Mouse (Mus musculus) hindbrain, embryonic 16.5 days (tissue): ENCODE measurements around the gene Gls. TPM values are rescaled to one million over a fixed set of nuclear protein-coding genes. Genes with fewer than 3 reads are reported as not detected.

Experiments
- ATAC-seq: fragments of 200-750 bp; cut with Nextera tagmentation; 2 replicates; pipeline ENCODE4 v1.8.0; 2017; ENCODE audit warnings: moderate TSS enrichment, moderate library complexity
- H3K27ac ChIP-seq: fragments of 300-500 bp; sonication (generic); 2 replicates; pipeline ENCODE4 v1.5.1; 2014; ENCODE audit warnings: low read depth, mild to moderate bottlenecking, control low read depth, low read length, moderate library complexity
- H3K27me3 ChIP-seq: fragments of 300-500 bp; sonication (generic); replicated peaks from 2 replicates; pipeline ENCODE4 v1.6.1; 2014; ENCODE audit warnings: low read length; ENCODE audit not compliant: control insufficient read depth, insufficient read depth
- H3K36me3 ChIP-seq: fragments of 300-500 bp; sonication (generic); 2 replicates; pipeline ENCODE4 v1.6.1; 2014; ENCODE audit warnings: mild to moderate bottlenecking, low read length, moderate library complexity, mixed read lengths; ENCODE audit not compliant: control insufficient read depth, insufficient read depth
- H3K4me1 ChIP-seq: fragments of 300-500 bp; sonication (generic); 2 replicates; pipeline ENCODE4 v1.6.1; 2014; ENCODE audit warnings: low read depth, low read length; ENCODE audit not compliant: control insufficient read depth, insufficient read depth
- H3K4me2 ChIP-seq: fragments of 300-500 bp; sonication (generic); 2 replicates; pipeline ENCODE4 v1.6.1; 2014; ENCODE audit warnings: mild to moderate bottlenecking, low read length, control low read depth, moderate library complexity
- H3K4me3 ChIP-seq: fragments of 300-500 bp; sonication (generic); 2 replicates; pipeline ENCODE4 v1.5.1; 2014; ENCODE audit warnings: mild to moderate bottlenecking, low read length, control low read depth, moderate library complexity
- H3K9ac ChIP-seq: fragments of 300-500 bp; sonication (generic); 2 replicates; pipeline ENCODE4 v1.6.1; 2014; ENCODE audit warnings: low read depth, mild to moderate bottlenecking, control low read depth, low read length, moderate library complexity
- H3K9me3 ChIP-seq: fragments of 300-500 bp; sonication (generic); 2 replicates; pipeline ENCODE4 v1.6.1; 2014; ENCODE audit warnings: mild to moderate bottlenecking, low read length, moderate library complexity; ENCODE audit not compliant: control insufficient read depth
- WGBS: fragments of 180-500 bp; shearing (Covaris S2); extraction: QIAGEN DNeasy Blood & Tissue Kit; methylation state at CpG from one replicate; pipeline ENCODE4 v1.1.7; 2014; 5-methylcytosine and 5-hydroxymethylcytosine counted together
- polyA plus RNA-seq: library from polyadenylated mRNA; unstranded; fragments of >200 nt; fragmentation: Nextera tagmentation; extraction: Ambion mirVana; gene quantifications from 2 replicates; pipeline ENCODE4 v1.2.1, GENCODE M21; 2015

Gls gene
- polyA plus RNA-seq, 1 experiment from 2014 or later: 27.0 TPM

DNA sequence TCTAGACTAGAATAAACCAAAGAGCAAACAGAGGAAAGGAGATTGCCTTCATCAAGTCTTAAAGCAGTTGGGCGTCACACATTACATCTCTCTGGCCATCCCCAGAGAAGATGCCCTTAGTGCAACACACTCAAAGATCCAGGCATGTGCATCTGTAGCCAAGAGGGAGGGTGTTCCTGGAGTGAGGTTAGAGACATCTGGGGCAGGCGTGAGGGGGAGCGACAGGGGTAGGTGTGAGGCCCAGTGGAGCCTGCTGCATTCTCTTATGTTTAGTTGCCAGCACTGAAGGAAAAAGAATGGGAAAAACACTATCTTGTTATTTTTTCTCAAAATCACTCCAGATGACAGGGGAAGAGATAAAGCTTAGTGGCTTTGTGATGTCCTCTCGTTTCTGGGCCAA is 89.8 kb downstream of the Gls start:
- ATAC-seq: no peak
- no peaks in the 10 kb centered on the region for H3K9me3 ChIP-seq

GRCm38 (mm10) chr1:52142117-52142516 is 90.9 kb downstream of the Gls start:
- no peak for ATAC-seq
- no peaks in the 10 kb centered on the region for H3K4me1 ChIP-seq
- WGBS: 76% methylated on average over 4 of the region's 4 CpGs

More for the DNA sequence above, 89.8 kb downstream of the Gls start:
- WGBS: 84% methylated on average over 4 of the region's 4 CpGs
- no peaks in the 10 kb centered on the region for H3K27me3 ChIP-seq
- no peaks in the 10 kb centered on the region for H3K4me1 ChIP-seq
- no peak overlapping the region for H3K27ac ChIP-seq
- H3K9ac ChIP-seq: no peak overlapping the region
- no peak overlapping the region for H3K4me3 ChIP-seq
- no peak overlapping the region for H3K4me2 ChIP-seq
- no peaks in the 10 kb centered on the region for H3K36me3 ChIP-seq

DNA sequence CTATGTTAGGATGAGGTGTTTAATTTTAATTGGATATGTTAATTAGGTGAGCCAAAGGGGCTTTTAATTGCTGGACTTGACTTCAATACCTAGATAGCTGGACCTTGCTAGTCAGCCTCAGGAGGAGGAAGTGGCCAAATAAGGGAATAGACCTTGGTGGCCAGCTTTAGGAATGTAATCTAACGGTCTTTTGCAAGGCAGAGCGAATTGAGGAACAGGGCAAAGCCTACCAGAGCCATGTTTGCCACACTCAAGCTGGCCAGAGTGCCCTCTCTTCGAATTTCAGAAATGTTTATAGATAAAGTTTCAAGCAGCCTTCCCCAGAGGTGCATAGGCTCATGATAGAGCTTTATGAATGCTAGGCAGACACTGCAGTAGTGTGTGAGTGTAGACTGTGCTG is 91.5 kb downstream of the Gls start:
- Histone ChIP-seq H3K36me3 (no peaks in the 10 kb centered on the region), H3K27ac (no peak overlapping the region), H3K27me3 (no peaks in the 10 kb centered on the region), H3K4me2 (no peak overlapping the region), H3K9ac (no peak overlapping the region), H3K4me3 (no peak overlapping the region), H3K9me3 (no peaks in the 10 kb centered on the region), H3K4me1 (no peaks in the 10 kb centered on the region)
- WGBS: 77% methylated on average over 3 of the region's 3 CpGs
- no peak for ATAC-seq

More at GRCm38 (mm10) chr1:52142117-52142516, 90.9 kb downstream of the Gls start:
- H3K9me3 ChIP-seq: no peaks in the 10 kb centered on the region
- H3K27ac ChIP-seq: no peak overlapping the region
- H3K27me3 ChIP-seq: no peaks in the 10 kb centered on the region
- H3K9ac ChIP-seq: no peak overlapping the region
- no peak overlapping the region for H3K4me3 ChIP-seq
- no peaks in the 10 kb centered on the region for H3K36me3 ChIP-seq
- no peak overlapping the region for H3K4me2 ChIP-seq

GRCm38 (mm10) chr1:52140534-52140933 is 92.5 kb downstream of the Gls start:
- no peak for ATAC-seq
- 80% methylated on average over 9 of the region's 9 CpGs for WGBS

GRCm38 (mm10) chr1:52137292-52137691 is 95.7 kb downstream of the Gls start:
- Histone ChIP-seq H3K4me3 (no peak overlapping the region), H3K9me3 (no peaks in the 10 kb centered on the region), H3K9ac (no peak overlapping the region), H3K4me1 (no peaks in the 10 kb centered on the region), H3K36me3 (no peaks in the 10 kb centered on the region), H3K27ac (no peak overlapping the region), H3K4me2 (no peak overlapping the region), H3K27me3 (no peaks in the 10 kb centered on the region)
- 50% methylated on average over 16 of the region's 16 CpGs for WGBS
- ATAC-seq: 0 out of 2 replicates have a peak, but pooled peaks have one; percentile 13

More at GRCm38 (mm10) chr1:52140534-52140933, 92.5 kb downstream of the Gls start:
- Histone ChIP-seq H3K27me3 (no peaks in the 10 kb centered on the region), H3K27ac (no peak overlapping the region), H3K9ac (no peak overlapping the region), H3K36me3 (no peaks in the 10 kb centered on the region), H3K4me3 (no peak overlapping the region), H3K4me1 (no peaks in the 10 kb centered on the region), H3K4me2 (no peak overlapping the region), H3K9me3 (no peaks in the 10 kb centered on the region)

DNA sequence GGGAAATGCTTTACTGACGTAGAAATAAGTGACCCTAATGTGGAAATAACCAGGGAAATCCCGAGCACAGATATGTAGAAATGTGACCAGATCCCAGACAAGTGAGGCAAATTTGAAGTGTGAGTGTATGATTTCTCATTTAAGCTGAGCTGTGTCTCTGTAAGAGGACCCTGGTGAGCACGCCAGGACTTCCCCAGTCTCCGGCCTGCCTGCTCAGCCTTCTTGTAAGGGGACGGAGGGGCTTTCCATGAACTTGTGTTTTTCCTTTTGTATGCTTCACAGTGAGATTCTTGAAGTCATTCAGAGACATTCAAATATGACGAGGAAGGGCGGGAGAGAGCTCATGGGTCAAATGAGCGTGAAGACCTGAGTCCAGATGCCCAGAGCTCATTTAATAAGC is 99.8 kb downstream of the Gls start:
- H3K27me3 ChIP-seq: no peaks in the 10 kb centered on the region
- no peak overlapping the region for H3K9ac ChIP-seq
- no peak overlapping the region for H3K4me2 ChIP-seq
- no peak for ATAC-seq
- H3K4me3 ChIP-seq: no peak overlapping the region
- WGBS: 65% methylated on average over 8 of the region's 8 CpGs
- no peaks in the 10 kb centered on the region for H3K9me3 ChIP-seq
- no peak overlapping the region for H3K27ac ChIP-seq
- H3K4me1 ChIP-seq: no peaks in the 10 kb centered on the region
- no peaks in the 10 kb centered on the region for H3K36me3 ChIP-seq

DNA sequence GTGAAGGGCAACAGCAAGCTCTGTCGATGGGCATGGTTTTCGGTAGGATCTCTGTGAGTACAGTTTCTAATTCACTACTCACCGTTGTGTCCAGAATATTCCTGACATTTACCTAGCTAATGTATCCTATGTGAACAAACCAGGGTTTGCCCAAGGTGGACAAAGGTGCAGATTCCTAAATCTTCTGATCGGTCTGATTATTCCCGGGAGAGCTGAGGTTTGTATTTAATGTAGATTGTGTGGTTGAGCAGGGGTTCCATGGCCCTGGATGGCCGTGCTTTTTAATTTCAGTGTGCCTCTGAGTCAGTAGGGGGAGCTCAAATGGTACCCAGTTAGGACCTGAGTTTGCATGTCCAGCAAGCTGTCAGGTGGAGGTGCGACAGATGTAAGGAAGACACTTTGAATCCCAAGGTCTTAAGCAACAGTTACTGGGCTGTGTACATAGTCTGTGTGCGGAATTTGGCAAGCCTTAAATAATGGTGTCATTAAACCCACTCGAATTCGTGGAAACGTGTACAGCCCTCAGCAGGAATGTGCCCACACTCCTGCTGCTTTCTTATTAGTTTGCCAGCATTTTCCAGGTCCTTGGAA is 101.2 kb downstream of the Gls start:
- Histone ChIP-seq H3K4me1 (no peaks in the 10 kb centered on the region), H3K4me3 (no peak overlapping the region), H3K9ac (no peak overlapping the region), H3K36me3 (no peaks in the 10 kb centered on the region), H3K27me3 (no peaks in the 10 kb centered on the region), H3K9me3 (no peaks in the 10 kb centered on the region), H3K4me2 (no peak overlapping the region), H3K27ac (no peak overlapping the region)
- no peak for ATAC-seq
- 82% methylated on average over 11 of the region's 11 CpGs for WGBS

DNA sequence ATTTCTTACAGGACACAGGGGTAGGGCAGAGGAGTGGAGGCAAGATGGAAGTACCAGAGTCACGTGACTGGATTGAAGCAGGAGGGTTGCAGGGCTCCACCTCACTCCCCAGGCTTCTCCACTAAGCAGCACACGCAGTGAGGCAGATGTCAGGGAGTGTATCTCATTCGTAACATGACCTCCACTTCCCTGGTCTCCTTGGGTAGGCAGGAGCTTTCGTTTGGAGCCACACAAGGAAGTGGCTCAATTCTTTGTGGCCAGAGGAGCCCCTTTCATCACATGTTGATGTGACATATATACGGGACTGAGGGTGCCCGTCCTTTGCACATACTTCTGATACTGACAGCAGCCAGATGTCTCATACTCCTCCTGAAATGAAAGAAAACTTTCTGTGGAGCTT is 103.2 kb downstream of the Gls start:
- Histone ChIP-seq H3K4me3 (no peak overlapping the region), H3K27me3 (no peaks in the 10 kb centered on the region), H3K4me1 (no peaks in the 10 kb centered on the region), H3K9me3 (no peaks in the 10 kb centered on the region), H3K36me3 (peaks cover 4% of the 10 kb centered on the region), H3K4me2 (no peak overlapping the region), H3K27ac (no peak overlapping the region), H3K9ac (no peak overlapping the region)
- no peak for ATAC-seq
- 76% methylated on average over 6 of the region's 6 CpGs for WGBS

DNA sequence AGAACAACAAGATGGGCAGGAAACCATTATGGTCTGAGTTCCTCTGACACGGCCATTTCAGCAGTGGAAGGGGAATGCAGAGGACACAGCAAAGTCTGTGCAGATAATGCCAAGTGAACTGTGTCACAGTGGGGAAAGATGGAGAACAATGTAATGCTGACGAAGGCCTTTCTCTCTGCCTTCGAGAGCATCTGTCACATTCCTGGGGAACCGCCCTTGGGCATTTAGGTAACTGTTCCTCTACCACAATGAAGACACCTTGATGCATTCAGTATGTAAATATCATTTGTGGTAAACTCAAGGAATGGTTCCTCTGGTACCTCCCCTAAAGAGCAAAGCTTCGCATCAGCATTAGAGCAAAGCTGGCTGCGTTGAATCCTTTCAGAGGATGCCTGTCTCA is 105.7 kb downstream of the Gls start:
- H3K27ac ChIP-seq: no peak overlapping the region
- ATAC-seq: no peak
- no peaks in the 10 kb centered on the region for H3K9me3 ChIP-seq
- no peak overlapping the region for H3K4me2 ChIP-seq
- no peaks in the 10 kb centered on the region for H3K27me3 ChIP-seq
- no peak overlapping the region for H3K4me3 ChIP-seq
- H3K9ac ChIP-seq: no peak overlapping the region
- H3K36me3 ChIP-seq: peaks cover 4% of the 10 kb centered on the region
- H3K4me1 ChIP-seq: no peaks in the 10 kb centered on the region
- 93% methylated on average over 6 of the region's 6 CpGs for WGBS

- Histone ChIP-seq H3K27ac (no peak overlapping the region), H3K9me3 (no peaks in the 10 kb centered on the region), H3K4me2 (no peak overlapping the region), H3K4me3 (no peak overlapping the region), H3K36me3 (peaks cover 4% of the 10 kb centered on the region), H3K4me1 (no peaks in the 10 kb centered on the region), H3K9ac (no peak overlapping the region), H3K27me3 (no peaks in the 10 kb centered on the region)
- no peak for ATAC-seq
- WGBS: 76% methylated on average over 3 of the region's 3 CpGs
Measured at GRCm38 (mm10) chr1:52124818-52125217, 108.2 kb downstream of the Gls start.
